Mouse (Mus musculus) myocyte (in vitro differentiated cells): ENCODE measurements around the gene Best1.

ENCODE experiments used
- CEBPB ChIP-seq: IDR thresholded peaks from 2 replicates; pipeline ENCODE4 v1.6.1; 2011; ENCODE audit warnings: mild to moderate bottlenecking, moderate library complexity; ENCODE audit not compliant: poor library complexity, insufficient read depth, severe bottlenecking
- MAX ChIP-seq: IDR thresholded peaks from one replicate; pipeline ENCODE4 v1.6.1; 2011; ENCODE audit warnings: low read depth, mild to moderate bottlenecking, control low read depth
- MYOD1 ChIP-seq, 3 experiments: IDR thresholded peaks; one replicate each; pipeline ENCODE4 v1.6.1; 2011; ENCODE audit warnings: control low read depth in 2 of 3, low read depth in 2 of 3, mild to moderate bottlenecking in 2 of 3, moderate library complexity in 1 of 3; ENCODE audit not compliant: insufficient read length in 2 of 3, control insufficient read depth in 1 of 3
- POLR2A ChIP-seq: IDR thresholded peaks from one replicate; pipeline ENCODE4 v1.6.1; 2011; ENCODE audit warnings: low read depth, mild to moderate bottlenecking, control low read depth, moderate library complexity; ENCODE audit not compliant: insufficient read length
- POLR2AphosphoS2 ChIP-seq: IDR thresholded peaks from one replicate; pipeline ENCODE4 v1.6.1; 2011; ENCODE audit warnings: low read depth, control low read depth; ENCODE audit not compliant: insufficient read length
- TCF12 ChIP-seq: IDR thresholded peaks from one replicate; pipeline ENCODE4 v1.6.1; 2011; ENCODE audit warnings: mild to moderate bottlenecking, control low read depth; ENCODE audit not compliant: poor library complexity, insufficient read depth, severe bottlenecking
- USF1 ChIP-seq: IDR thresholded peaks from one replicate; pipeline ENCODE4 v1.6.1; 2011; ENCODE audit warnings: low read depth, mild to moderate bottlenecking, control low read depth, moderate library complexity

DNA sequence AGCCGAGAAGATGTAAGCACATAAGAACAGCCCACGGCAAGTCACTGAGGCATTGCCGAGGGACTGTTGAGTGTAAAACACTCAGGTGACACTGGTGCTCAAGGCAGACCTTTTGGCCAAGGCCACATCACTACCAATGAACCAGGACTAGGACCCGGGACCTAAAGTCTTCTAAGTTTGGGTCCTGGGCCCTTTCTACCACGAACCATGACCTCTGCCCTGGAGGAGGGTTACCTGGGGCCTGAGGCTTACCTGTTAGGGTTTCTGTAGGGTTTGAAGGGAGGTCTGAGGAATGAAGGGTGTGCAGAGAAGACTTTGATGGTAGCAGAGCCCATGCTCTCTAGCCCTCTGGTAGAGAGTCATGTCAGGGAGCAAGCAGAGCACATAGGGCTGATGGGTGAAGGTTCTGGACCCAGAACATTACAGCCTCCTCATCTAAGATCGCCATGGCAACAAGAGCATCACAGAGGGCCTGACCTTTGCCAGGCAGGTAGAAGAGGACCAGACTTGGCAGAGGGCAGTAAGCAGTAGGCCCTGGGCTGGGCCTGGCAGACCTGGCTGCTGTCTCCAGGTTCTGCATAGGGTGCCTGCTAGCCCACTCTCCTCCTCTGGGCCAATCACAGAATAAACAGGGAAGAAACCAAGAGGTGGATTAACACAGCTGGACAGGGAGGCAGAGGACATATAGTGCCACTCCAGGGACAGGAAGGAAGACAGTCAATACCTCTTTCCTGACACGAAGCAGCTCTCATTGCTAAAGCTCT lies at the start of gene Best1, which contains the start of gene Rab3il1:
- TF ChIP-seq CEBPB (no peak), USF1 (no peak), MYOD1 (IDR thresholded peaks at IDR 0.05; ENCODE audit: control insufficient read depth in 1 of 3, insufficient read length in 2 of 3, low read depth in 2 of 3) (no peak), MAX (no peak), POLR2A (no peak), TCF12 (no peak), POLR2AphosphoS2 (no peak)
